Mouse (Mus musculus): ENCODE data around the gene Ftl1. TPM values are rescaled to one million over a fixed set of nuclear protein-coding genes. Genes with fewer than 3 reads are reported as not detected.
A peak's percentile ranks its signal among the peaks of the same experiment; 100 is the strongest.

Gene Ftl1
- polyA plus RNA-seq, 1 experiment = 2,491 TPM

DNA sequence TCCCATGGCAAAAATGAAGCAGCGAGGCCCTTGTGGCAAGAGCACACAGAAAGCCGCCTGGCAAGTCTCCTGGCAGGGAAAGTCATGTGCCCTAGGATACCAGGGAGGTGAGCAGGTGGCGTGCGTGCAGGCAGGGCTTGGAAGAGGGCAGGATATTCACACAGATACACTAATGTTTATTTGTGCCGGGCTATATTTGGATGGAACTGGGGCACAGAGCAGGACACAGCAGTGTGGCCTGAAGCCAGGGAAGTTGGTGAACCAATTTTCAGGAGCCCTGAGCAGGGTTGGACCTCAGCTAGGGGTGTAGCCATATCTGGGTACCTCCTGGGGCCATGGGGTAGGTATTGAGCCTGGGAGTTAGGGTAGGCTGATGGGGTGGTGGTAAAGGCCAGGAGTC, 33.3 kb upstream of the Ftl1 start:
- Histone ChIP-seq H3K27me3 (ENCODE audit: control insufficient read depth, insufficient read depth, low read length) (no peaks in the 10 kb centered on the region), H3K27ac (ENCODE audit: control insufficient read depth, insufficient read depth, low read length) (no peak overlapping the region), H3K36me3 (ENCODE audit: control insufficient read depth, insufficient read depth, low read length) (peaks cover 2% of the 10 kb centered on the region), H3K4me1 (replicated peaks; ENCODE audit: control insufficient read depth, insufficient read depth, low read length) (peaks cover 10% of the 10 kb centered on the region), H3K4me3 (ENCODE audit: control insufficient read depth, insufficient read depth, low read length) (no peak overlapping the region)
- WGBS = over 99% methylated on average over 5 of the region's 5 CpGs
- TF ChIP-seq CTCF (IDR thresholded peaks at IDR 0.05; ENCODE audit: borderline replicate concordance, control insufficient read depth, extremely low read depth, insufficient read depth, low read length, poor library complexity) = no peak
- TF ChIP-seq POLR2A (IDR thresholded peaks at IDR 0.05; ENCODE audit: control insufficient read depth, extremely low read depth, insufficient read depth, low read length, poor library complexity) = no peak
- no peak for DNase-seq

GRCm38 (mm10) chr7:45492225-45492844, 32.7 kb upstream of the Ftl1 start:
- WGBS = 97% methylated on average over 8 of the region's 8 CpGs
- Histone ChIP-seq H3K27me3 (ENCODE audit: control insufficient read depth, insufficient read depth, low read length) (no peaks in the 10 kb centered on the region), H3K4me3 (ENCODE audit: control insufficient read depth, insufficient read depth, low read length) (no peak overlapping the region), H3K36me3 (ENCODE audit: control insufficient read depth, insufficient read depth, low read length) (no peaks in the 10 kb centered on the region; the same call in none of the 2 replicates), H3K27ac (ENCODE audit: control insufficient read depth, insufficient read depth, low read length) (no peak overlapping the region), H3K4me1 (replicated peaks; ENCODE audit: control insufficient read depth, insufficient read depth, low read length) (peaks cover 10% of the 10 kb centered on the region)
- TF ChIP-seq CTCF (IDR thresholded peaks at IDR 0.05; ENCODE audit: borderline replicate concordance, control insufficient read depth, extremely low read depth, insufficient read depth, low read length, poor library complexity) (no peak), POLR2A (IDR thresholded peaks at IDR 0.05; ENCODE audit: control insufficient read depth, extremely low read depth, insufficient read depth, low read length, poor library complexity) (no peak)
- no peak for DNase-seq

DNA sequence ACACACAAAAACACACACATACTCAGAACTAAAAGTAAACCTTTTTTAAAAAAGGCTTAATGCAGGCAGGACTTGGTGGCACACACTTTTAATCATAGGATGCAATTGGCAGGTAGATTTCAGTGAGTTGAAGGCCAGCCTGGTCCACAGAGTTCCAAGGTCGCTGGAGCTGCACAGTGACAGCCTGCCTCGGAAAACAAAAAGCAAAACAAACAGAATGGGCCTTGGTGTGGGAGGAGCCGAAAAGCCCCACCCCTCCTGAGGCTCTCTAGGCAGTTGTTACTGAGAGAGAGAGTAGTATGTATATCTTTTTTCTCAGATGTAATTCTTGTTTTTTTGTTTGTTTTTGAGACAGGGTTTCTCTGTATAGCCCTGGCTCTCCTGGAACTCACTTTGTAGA, 31.6 kb upstream of the Ftl1 start:
- no peaks in the 10 kb centered on the region; the same call in none of the 2 replicates for H3K36me3 ChIP-seq (ENCODE audit: control insufficient read depth, insufficient read depth, low read length)
- TF ChIP-seq CTCF (IDR thresholded peaks at IDR 0.05; ENCODE audit: borderline replicate concordance, control insufficient read depth, extremely low read depth, insufficient read depth, low read length, poor library complexity) = no peak
- TF ChIP-seq POLR2A (IDR thresholded peaks at IDR 0.05; ENCODE audit: control insufficient read depth, extremely low read depth, insufficient read depth, low read length, poor library complexity) = no peak
- WGBS = 25% methylated on average over 3 of the region's 3 CpGs
- peaks cover 10% of the 10 kb centered on the region for H3K4me1 ChIP-seq (replicated peaks; ENCODE audit: control insufficient read depth, insufficient read depth, low read length)
- DNase-seq = no peak
- no peak overlapping the region for H3K4me3 ChIP-seq (ENCODE audit: control insufficient read depth, insufficient read depth, low read length)
- no peak overlapping the region for H3K27ac ChIP-seq (ENCODE audit: control insufficient read depth, insufficient read depth, low read length)
- no peaks in the 10 kb centered on the region for H3K27me3 ChIP-seq (ENCODE audit: control insufficient read depth, insufficient read depth, low read length)

GRCm38 (mm10) chr7:45490822-45491221, 31.1 kb upstream of the Ftl1 start:
- H3K27ac ChIP-seq (ENCODE audit: control insufficient read depth, insufficient read depth, low read length) = no peak overlapping the region
- 71% methylated on average over 9 of the region's 9 CpGs for WGBS
- H3K4me1 ChIP-seq (replicated peaks; ENCODE audit: control insufficient read depth, insufficient read depth, low read length) = peaks cover 10% of the 10 kb centered on the region

DNA sequence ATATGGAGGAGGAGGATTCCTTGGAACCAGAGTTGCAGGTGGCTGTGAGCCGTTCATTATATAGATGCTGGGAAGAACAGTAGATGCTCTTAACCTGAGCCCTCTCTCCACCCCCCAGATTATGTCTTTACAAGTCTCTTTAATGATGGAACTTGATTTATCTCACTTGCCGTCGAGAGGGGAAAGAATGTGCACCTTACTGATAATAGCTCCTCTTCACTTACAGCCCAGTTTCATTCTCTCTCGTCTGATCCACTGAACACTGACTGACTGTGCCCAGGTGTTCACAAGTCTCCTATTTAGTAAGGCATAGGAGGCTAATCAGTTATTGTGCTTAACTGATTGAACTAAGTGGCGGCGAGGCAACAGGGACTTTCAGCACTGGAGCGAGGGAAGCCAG, 29.9 kb upstream of the Ftl1 start:
- H3K4me3 ChIP-seq (ENCODE audit: control insufficient read depth, insufficient read depth, low read length) = no peak overlapping the region
- H3K36me3 ChIP-seq (ENCODE audit: control insufficient read depth, insufficient read depth, low read length) = no peaks in the 10 kb centered on the region; the same call in none of the 2 replicates
- TF ChIP-seq CTCF (IDR thresholded peaks at IDR 0.05; ENCODE audit: borderline replicate concordance, control insufficient read depth, extremely low read depth, insufficient read depth, low read length, poor library complexity) (no peak), POLR2A (IDR thresholded peaks at IDR 0.05; ENCODE audit: control insufficient read depth, extremely low read depth, insufficient read depth, low read length, poor library complexity) (no peak)
- no peaks in the 10 kb centered on the region for H3K27me3 ChIP-seq (ENCODE audit: control insufficient read depth, insufficient read depth, low read length)
- H3K4me1 ChIP-seq (replicated peaks; ENCODE audit: control insufficient read depth, insufficient read depth, low read length) = peaks cover 10% of the 10 kb centered on the region
- no peak overlapping the region for H3K27ac ChIP-seq (ENCODE audit: control insufficient read depth, insufficient read depth, low read length)
- 92% methylated on average over 7 of the region's 7 CpGs for WGBS
- no peak for DNase-seq

More at GRCm38 (mm10) chr7:45490822-45491221, 31.1 kb upstream of the Ftl1 start:
- no peak overlapping the region for H3K4me3 ChIP-seq (ENCODE audit: control insufficient read depth, insufficient read depth, low read length)
- H3K27me3 ChIP-seq (ENCODE audit: control insufficient read depth, insufficient read depth, low read length) = no peaks in the 10 kb centered on the region
- no peak for TF ChIP-seq CTCF (IDR thresholded peaks at IDR 0.05; ENCODE audit: borderline replicate concordance, control insufficient read depth, extremely low read depth, insufficient read depth, low read length, poor library complexity)
- TF ChIP-seq POLR2A (IDR thresholded peaks at IDR 0.05; ENCODE audit: control insufficient read depth, extremely low read depth, insufficient read depth, low read length, poor library complexity) = no peak
- DNase-seq = no peak
- no peaks in the 10 kb centered on the region; the same call in none of the 2 replicates for H3K36me3 ChIP-seq (ENCODE audit: control insufficient read depth, insufficient read depth, low read length)

GRCm38 (mm10) chr7:45488293-45489204, 28.9 kb upstream of the Ftl1 start, which contains the start of gene Dhdh:
Gene Dhdh (minus strand): TSS chr7:45488805.
- peak within 1 kb of the TSS; percentile 38 for H3K4me3 ChIP-seq (ENCODE audit: control insufficient read depth, insufficient read depth, low read length)
- 17% methylated on average over 38 of the region's 38 CpGs for WGBS
- H3K27ac ChIP-seq (ENCODE audit: control insufficient read depth, insufficient read depth, low read length) = no peak within 1 kb of the TSS
- DNase-seq = peak; percentile 33
- H3K4me1 ChIP-seq (replicated peaks; ENCODE audit: control insufficient read depth, insufficient read depth, low read length) = peaks cover 10% of the 10 kb centered on the region
- no peaks in the 10 kb centered on the region for H3K36me3 ChIP-seq (ENCODE audit: control insufficient read depth, insufficient read depth, low read length)
- TF ChIP-seq CTCF (IDR thresholded peaks at IDR 0.05; ENCODE audit: borderline replicate concordance, control insufficient read depth, extremely low read depth, insufficient read depth, low read length, poor library complexity) (no peak), POLR2A (IDR thresholded peaks at IDR 0.05; ENCODE audit: control insufficient read depth, extremely low read depth, insufficient read depth, low read length, poor library complexity) (no peak)
- H3K27me3 ChIP-seq (ENCODE audit: control insufficient read depth, insufficient read depth, low read length) = no peaks in the 10 kb centered on the region
